Mouse (Mus musculus) testis, adult 2 months (tissue): ENCODE measurements around the gene Rasa3.

Experiments
- CTCF ChIP-seq: fragments of 200-500 bp; IDR thresholded peaks from 2 replicates; pipeline ENCODE4 v1.5.1; 2012; ENCODE audit warnings: low read depth, mild to moderate bottlenecking, inconsistent platforms, low read length, moderate library complexity; ENCODE audit not compliant: control insufficient read depth, insufficient read depth, insufficient replicate concordance
- POLR2A ChIP-seq: fragments of 200-500 bp; IDR thresholded peaks from 2 replicates; pipeline ENCODE4 v1.6.1; 2012; ENCODE audit warnings: low read depth, mild to moderate bottlenecking, inconsistent platforms, low read length, moderate library complexity; ENCODE audit not compliant: control insufficient read depth

DNA sequence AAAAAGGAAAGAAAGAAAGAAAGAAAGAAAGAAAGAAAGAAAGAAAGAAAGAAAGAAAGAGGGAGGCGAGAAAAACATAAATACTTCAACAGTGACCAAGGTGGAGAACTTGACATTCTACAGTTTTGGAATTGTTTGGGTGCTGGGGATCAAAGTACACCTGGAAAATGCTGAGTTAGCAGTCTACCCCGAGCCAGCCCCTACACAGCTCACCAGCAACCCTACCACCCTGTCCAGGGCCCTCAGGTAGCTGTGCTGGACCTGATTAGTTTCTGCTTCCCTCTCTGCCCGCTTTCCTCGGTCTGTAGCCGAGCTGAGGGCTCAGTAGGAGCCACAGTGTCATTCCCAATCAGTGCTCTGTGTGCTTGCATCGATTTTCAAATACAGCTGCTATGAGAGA is 157.1 kb downstream of the Rasa3 start:
- TF ChIP-seq POLR2A (no peak), CTCF (no peak)
